Mouse (Mus musculus): ENCODE results near the gene Kif1b.

The Kif1b gene

DNA sequence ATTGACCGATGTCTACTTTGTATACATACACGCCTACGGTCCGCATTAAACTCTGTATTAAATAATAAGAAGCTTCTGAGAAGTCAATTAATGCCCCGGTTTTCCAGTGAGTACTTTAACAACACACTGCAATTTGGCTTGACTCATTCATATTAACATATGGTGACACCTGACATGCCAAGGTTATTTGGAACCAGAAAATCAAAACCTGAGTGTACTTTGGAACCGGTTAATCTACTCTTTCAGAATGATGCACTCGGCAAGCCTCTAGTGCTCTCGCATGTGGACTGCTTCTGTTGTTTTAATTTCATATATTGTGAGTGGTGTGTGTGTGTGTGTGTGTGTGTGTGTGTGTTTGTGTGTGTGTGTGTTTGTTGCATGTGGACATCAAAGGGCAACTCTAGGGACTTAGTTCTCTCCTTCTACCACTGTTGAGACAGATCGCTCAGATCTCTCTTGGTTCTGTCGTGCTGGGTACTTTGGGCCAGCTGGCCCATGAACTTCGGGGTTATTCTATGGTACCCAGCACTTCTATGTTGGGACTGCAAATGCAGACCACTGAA, 6.9 kb upstream of the Kif1b start:
- DNase-seq (ENCODE audit: low spot score in 2 of 2) = no peak

DNA sequence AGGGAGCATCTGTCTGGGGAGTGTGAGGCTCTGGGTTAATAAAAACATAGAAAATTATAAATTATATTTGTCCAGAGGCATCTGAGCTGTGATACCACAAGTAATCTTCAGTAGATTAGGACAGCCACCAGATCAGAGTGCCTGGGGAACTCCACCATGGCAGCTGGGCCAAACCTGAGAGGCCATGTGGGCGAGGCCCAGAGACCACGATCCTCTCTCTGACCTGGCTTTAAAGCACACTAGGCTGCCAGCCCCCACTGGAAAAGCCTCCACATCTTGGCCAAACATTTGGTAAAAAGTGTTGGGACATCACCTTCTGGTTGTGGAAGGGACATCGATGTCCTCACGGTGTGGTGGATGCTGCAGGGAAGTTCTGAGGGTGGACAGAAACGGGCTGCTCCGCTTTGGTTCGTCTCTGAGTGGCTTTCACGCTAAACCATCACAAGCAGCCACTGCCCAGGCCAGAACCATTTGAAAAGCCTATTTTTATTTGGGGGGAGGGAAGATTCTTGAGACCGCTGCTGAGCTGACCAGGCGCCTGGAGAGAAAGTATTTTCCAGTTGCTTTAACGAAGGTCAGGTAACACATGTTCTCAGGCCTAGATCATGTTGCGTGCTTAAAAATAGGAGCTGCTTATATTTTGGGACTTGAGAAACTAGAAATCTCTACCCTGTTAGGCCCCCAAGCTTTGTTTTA, 6.2 kb upstream of the Kif1b start:
- DNase-seq (ENCODE audit: low spot score in 2 of 2) = no peak

DNA sequence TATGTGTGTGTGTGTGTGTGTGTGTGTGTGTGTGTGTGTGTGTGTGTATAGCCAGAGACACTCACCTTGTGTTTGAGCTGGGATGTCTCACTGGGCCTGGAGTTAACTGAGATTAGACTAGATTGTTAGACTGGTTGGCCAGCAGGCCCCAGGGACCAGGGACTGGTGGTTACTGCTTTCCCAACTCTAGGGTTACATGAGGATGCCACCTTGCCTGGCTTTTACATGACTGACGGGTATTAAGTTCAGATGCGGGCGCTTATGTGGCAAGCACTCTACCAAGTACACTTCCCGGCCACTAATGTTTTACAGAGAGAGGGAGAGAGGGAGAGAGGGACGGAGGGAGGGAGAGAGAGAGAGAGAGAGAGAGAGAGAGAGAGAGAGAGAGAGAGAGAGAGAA, 4.5 kb upstream of the Kif1b start:
- DNase-seq (ENCODE audit: low spot score in 2 of 2) = no peak

DNA sequence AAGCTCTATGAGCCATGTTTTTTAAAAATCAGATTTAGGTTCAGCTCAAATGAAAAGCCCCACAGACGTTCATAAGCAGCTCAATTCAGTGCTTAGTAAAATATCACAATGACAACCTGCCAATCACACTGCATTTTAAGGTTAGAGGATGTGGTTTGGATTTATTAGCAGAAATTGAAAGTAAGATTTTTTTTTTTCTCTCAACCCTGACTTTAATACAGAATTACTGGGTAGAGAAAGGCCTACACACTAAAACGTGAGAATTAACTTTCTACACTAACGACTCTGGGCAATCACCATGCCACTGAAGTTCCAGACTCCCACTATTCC, 963 bp upstream of the Kif1b start:
- DNase-seq (ENCODE audit: low spot score in 2 of 2) = no peak

DNA sequence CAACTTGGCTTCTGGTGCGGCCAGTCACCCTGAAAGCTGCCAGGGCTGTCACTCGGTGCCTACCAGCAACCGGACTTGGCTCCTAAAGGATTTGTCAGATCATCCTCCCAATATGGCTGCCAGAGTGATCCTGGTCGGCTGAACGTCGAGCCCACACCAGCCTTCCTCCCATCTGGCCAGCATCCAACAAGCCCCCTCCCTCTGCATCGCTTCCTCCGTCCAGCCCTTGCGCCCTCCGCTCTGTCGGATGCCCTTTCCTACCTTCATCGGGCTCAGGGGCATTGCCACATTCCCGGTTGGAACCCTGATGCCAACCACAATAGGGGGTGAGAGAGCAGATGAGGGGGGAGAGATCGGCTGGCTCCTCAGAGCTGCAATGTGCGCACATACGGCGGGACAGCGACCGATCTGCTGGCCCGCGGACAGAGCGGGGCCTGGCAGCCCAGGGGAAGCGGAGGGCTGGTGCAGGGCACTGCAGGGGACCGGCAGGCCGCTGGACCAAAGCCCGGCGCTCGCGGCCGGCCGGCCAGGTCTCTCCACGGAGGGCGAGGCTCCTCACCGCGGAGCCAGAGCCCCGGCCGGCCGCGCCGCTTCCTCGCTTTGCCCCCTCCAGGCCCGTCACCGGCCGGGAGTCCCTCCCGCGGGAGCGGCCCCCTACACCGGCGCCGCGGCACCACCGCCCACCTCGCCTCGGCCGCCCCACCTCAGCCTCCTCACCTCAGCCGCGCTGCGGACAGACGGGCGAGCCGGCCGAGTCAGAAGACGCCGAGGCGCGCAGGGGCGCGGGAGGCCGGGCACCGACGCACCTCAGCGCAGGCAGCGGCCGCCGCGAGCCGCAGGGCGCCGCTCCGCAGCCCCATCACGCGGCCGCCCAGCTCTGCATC, 539 bp downstream of the Kif1b start:
- DNase-seq (ENCODE audit: low spot score in 2 of 2) = peak; percentile 68 to 69

DNA sequence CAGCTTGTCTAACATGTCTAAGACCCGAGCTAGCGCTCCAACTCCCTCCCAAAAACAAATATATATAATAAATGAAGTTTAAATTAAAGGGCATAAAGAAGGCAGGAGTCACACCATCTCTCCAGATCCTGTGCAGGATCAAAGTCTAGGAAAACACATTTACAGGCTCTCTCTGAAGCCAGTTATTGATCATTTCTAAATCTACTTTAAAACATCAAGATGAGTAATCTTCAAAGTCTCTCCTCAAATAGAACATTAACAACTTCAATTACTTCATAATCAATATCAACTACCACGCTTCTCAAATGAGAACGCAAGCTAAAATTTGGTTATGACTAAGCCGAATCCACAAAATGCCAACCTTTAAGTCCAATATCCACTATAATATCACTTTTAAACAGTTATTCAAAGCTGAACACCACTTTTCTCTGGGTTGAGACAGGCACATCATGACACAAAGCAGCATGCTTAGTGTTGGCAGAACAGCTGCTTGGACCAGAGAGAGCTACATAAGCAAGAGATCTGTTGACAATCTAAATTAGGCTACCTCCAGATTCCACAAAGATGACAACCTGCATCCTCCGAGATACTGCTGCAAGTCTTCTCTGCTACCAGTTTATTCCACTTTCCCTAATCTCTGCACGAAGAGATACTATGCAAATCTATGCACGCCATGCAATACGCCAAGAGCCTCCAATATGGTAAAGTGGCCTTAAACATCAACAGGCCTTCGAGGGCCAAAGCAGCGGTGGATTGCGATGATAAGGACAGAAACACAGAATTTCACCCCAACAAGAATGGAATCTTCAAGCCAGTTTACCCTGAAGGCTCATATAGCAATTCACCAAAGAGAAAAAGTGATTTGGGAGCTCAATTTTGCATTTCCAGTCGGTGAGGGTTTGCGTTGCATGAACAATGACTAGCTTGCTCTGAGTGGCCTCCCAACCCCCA, 1.5 kb downstream of the Kif1b start:
- DNase-seq (ENCODE audit: low spot score in 2 of 2) = no peak

DNA sequence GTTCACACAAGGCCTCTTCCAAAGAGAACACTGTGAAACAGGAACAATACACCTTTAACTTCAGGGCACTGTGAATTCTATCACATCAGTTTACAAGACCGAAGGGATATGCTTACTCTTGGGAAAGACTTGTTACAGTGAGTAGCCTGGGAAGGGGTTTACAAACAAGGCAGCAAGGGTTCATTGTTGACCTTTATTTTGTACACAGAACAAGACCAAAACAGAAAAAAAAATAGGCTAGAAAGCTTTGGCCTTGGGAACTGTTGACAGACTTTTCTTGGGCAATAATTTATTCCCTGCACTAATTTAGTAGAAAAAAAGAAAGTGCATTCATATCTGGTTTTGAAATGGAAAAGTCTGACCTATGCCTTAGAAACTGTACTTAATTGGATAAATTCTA, 3.0 kb downstream of the Kif1b start:
- DNase-seq (ENCODE audit: low spot score in 2 of 2) = no peak

DNA sequence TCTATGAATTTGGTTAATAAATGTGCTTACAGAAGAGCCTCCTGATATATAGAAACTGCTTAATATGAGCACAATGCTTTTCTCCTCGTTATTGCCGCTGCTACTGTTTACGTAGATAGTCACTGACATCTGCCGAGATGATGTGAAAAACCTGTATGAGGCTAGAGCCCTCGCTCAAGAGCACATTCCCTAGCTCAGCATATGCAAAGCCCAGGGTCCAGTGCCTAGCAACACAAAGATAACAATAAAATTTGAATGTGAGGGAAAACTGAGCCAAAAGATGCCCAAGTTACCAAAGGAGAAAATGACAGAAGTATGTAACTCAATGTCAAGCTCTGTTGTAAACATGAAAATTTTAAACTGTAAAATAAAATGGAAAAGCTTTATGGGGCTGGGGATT, 4.0 kb downstream of the Kif1b start:
- DNase-seq (ENCODE audit: low spot score in 2 of 2) = no peak

DNA sequence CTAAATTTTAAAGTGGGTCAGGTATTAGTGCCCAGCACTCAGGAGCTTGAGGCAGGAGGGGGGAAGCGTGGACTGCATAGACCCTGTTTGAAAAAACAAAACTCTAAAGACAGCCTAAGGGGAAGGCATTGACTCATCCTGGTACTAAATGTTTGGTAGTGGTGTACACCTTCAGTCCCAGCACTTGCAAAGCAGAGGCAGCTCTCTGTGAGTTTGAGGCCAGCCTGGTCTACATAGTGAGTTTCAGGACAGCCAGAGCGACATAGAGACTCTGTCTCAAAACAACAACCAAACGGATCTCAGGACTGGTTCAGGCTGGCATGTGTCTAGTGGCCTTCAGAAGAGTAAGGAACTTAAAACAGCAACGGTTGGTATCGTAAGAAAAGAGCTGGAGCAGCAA, 4.7 kb downstream of the Kif1b start:
- no peak for DNase-seq (ENCODE audit: low spot score in 2 of 2)

DNA sequence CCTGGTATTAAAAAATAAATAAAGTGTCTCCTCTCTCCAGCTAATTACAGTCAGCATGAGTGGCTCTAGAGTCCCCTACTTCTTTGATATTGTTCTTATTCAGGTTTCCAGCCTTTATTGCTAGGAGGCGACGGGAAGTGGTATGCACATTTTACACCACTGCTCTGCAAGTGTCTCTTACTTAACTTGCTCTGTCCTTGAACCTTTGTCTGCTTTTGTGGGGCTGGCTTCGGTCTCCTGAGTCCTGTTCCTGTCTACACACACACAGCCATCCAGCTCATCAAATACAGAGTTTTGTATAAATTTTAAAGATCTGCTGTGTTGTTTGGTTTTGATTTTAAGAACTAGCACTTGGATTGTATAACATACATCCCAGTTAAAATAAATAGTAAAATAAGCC, 5.4 kb downstream of the Kif1b start:
- no peak for DNase-seq (ENCODE audit: low spot score in 2 of 2)

DNA sequence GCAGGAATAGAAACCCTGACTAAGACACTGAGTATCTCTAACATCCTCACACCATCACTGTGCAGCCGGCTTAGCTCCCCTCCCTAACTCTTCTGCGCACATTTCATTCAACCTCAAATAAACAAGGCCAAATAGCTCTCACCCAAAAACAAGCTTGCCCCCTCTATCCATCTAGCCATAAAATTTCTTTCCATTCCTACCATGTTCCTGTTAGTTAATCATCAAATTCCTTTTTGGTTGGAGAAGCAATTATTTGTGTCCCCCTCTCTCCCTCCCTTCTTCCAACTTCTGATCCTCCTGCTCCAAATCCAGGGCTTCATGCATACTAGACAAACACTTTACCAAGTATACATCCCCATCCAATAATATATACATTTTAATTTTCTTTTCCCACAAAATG, 11.0 kb downstream of the Kif1b start:
- DNase-seq (ENCODE audit: low spot score in 2 of 2) = no peak

DNA sequence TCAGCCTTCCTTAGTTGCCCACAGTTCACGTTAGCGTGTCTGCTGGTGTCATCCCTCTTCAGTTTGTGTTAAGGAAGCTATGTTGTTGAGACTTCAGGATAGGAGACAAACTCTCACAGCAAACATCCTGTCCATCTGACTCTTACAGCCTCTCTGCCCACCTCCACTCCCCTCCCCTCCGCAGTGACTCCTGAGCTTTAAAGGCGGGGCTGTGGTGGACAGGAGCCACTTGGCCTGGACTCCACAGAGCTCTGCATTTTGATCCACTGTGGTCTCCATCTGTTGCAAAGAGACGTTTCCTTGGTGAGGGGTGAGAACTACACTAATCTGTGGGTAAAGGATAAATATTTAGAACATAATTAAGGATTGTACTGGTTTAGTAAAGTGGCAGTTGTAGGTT, 14.5 kb downstream of the Kif1b start:
- no peak for DNase-seq (ENCODE audit: low spot score in 2 of 2)

DNA sequence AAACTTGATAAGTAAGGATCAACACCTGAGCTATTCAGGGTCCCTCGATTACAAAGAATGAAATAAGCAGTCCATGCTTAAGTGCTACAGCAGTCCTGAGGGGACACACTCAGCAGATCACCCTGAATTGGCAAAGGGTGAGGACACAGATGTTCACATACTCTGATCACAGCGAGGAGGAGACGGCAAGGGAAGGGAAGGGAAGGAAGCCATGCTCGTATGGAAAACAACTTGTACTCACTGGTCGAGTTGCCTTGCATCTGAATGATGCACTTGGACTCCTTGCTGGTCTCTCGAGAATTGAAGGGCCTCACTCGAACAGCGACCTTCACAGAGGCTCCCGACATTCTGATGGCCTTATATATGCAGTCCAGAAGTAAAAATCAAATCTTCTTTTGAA, 16.4 kb downstream of the Kif1b start:
- no peak for DNase-seq (ENCODE audit: low spot score in 2 of 2)

DNA sequence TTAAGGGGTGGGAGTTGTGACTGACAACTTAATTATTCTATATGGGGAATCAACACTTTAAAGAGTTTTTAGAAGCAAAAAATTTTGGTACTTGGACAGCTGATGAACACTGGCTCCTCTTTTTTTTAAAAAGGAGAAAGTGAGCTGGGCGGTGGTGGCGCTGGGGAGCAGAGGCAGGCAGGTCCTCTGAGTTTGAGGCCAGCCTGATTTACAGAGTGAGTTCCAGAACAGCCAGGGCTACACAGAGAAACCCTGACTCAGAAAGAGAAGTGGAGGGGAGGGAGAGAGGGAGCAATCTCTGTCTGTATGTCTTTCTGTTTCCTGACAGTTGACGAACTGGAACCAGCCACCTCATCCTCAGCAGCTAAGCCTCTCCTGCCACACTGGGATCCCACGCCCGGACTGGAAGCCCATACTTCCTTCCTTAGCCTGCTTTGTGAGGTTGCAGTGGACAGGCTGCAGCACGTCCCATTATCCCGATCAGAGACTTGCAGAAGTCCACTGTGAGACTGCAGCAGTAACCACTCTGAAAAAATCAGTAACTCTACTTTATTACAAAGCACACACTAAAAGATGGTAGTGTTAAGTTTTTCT, 17.2 kb downstream of the Kif1b start:
- no peak for DNase-seq (ENCODE audit: low spot score in 2 of 2)

DNA sequence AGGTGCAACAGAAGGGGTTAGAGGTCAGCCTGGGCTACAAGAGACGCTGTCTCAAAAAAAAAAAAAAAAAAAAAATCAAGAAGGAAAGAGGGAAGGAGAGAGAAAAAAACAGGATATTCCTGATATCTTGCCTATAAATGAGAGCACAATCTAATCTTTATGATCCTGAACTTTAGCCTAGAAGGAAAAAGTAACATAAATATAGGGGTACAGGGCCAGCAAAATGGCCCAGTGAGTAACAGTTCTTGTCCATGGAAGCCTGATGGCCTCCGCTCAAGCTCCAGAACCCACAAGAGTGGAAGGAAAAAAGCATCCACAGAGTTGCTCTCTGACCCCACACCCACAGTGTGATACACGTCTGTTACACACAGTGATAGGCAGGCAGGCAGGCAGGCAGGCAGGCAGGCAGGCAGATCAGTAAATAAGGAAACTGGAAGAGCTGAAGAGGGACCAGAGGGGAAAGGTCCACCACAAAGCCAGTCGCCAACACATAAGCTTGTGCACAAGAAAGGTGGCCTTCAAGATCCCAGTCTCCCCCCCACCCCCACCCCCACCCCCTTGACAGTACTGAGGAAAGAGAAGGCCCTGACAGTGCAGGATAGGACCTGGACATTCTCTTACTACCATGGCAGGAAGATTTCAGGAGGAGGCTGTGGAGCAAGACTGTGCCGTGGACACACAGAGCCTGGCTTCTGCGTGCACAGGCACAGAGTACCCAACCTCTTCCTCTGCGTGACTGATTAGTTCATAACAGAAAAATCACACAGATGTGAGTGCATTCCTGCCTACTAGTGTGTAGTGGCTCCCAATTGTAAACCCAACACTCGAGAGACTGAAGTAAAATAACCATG, 21.0 kb downstream of the Kif1b start:
- no peak for DNase-seq (ENCODE audit: low spot score in 2 of 2)

DNA sequence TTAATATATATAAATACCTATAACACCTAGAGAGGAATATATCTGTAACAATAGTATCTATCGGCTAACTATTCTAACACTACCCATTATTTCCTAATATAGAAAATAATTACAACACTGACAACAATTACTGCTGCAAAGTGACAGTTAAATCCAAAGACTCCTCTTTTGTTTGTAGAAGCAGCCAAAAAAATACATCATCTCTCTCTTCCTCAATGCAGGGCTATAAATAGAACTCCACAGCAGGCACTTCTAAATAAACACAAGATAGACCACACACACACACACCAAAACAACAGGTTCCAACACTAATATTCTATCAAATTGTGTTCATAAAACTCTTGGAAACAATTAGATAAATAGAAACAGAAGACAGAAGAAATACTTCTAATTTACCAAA, 21.8 kb downstream of the Kif1b start:
- no peak for DNase-seq (ENCODE audit: low spot score in 2 of 2)

DNA sequence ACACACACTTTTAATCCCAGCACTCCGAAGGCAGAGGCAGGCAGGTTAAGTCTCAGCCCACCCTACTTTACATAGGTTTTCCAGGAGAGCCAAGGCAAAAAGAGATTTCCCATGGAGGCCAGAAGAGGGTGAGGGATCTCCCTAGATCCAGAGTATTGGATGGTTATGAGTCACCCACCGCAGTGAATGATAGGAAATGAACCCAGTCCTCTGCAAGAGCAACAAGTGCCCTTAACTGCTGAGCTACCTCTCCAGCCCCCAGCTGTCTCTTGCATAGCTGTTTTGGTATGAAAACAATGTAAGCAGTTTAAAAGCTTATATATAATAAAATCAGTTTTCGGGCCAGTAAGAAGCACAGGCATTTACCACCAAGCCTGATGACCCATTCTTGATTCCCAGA, 24.5 kb downstream of the Kif1b start:
- DNase-seq (ENCODE audit: low spot score in 2 of 2) = no peak

DNA sequence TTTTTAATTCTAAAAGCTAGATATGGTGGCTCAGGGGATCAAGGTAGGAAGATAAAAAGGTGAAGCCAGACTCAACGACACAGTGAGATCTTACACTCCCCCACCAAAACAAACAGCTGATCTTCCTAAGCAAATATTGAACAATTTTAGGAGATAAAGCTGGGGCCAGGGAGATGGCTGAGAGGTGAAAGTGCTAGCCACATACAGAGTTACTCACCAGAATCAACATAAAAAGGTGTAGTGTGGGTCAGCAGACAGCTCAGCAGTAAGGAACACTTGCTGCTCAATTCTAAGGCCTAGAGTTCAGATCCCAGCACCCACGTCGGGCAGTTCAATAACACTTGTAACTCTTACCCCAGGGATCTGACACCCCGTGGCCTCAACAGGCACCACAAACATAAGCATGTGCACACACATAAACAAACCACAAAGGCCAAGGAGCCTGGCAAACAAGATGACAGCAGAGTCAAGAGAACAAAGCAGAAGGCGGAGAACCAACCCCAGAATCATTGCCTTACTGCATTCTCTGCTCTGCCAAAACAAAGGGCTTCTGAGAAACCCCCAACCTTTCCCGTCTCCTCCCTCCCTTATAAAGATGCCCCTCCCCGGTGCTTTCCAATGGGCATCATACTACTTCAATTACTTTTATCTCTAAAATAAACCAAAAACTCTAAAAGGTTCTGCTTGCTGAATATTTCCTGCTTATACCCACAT, 25.3 kb downstream of the Kif1b start:
- DNase-seq (ENCODE audit: low spot score in 2 of 2) = no peak

DNA sequence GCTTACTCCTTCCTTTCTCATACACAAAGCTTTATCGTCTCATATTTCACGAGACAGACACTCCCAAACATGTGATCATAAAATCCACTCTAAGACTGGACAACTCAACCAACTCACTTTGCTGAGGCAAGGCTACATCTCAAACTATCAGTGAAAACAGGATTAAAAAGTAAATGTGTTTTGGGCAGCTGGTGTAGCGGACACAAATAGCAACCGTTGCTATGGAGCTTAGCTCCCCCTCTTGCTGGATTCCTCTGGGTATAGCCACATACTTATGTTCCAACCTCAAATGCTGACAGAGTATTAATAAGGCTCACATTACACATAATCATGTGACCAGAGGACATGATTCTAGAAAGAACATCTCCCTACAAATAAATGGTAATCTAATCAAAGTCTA, 29.9 kb downstream of the Kif1b start:
- DNase-seq (ENCODE audit: low spot score in 2 of 2) = no peak

DNA sequence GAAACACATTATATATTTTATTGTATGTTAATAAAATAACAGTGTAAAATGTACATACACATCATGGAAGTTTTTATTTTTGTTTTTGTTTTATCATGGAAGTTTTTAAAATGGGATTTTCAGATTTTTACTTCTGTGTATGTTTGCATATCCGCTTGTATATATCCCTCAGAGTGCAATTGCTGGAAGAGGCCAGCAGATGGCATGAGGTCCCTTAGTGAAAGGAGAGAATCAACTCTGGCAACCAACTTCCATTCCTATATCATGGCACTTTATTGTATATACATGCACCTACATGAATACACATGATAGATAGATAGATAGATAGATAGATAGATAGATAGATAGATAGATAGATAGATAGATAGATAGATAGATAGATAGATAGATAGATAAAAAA, 34.4 kb downstream of the Kif1b start:
- DNase-seq (ENCODE audit: low spot score in 2 of 2) = no peak
